Mouse (Mus musculus): ENCODE results near the gene Zfp160. TPM values are rescaled to one million over a fixed set of nuclear protein-coding genes. Genes with fewer than 3 reads are reported as not detected.
"Not testable (repeated sequence)": the region's sequence is repeated elsewhere in the genome, so short reads cannot be mapped to it uniquely, and the experiment has no call there.

Zfp160 gene
- polyA plus RNA-seq, 1 experiment: 2.4 TPM

DNA sequence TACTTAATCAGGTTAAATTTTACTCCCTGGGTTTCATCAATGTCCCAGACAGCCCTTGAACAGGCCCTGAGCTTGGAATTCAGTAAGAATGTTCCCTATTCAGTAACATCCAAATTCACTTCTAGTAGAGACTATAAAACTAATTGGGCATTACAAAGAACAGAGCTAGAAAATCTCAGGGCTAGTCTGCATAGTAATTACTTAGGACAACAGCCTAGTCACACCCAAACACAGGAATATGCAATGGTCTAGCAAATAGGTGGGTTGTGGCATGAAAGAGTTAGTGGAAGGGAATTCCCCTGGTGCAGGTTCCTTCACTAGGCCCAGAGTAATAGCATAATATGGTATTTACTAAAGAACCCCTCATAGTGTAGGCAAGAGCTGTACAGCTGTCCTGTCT is 58.3 kb downstream of the Zfp160 start:
- Histone ChIP-seq H3K27ac (ENCODE audit: insufficient read depth, low read depth, low read length) (no peak overlapping the region), H3K4me3 (ENCODE audit: insufficient read depth, low read depth, low read length) (no peak overlapping the region), H3K36me3 (ENCODE audit: control insufficient read depth, insufficient read depth, low read length) (no peaks in the 10 kb centered on the region), H3K27me3 (replicated peaks; ENCODE audit: control insufficient read depth, insufficient read depth, low read length) (no peaks in the 10 kb centered on the region), H3K4me1 (ENCODE audit: control insufficient read depth, insufficient read depth, low read length) (no peaks in the 10 kb centered on the region)
- TF ChIP-seq POLR2A (IDR thresholded peaks at IDR 0.05; ENCODE audit: low read depth, low read length) (no peak), CTCF (conservative IDR thresholded peaks at IDR 0.05; ENCODE audit: insufficient read depth, insufficient read length, low read depth, low read length) (no peak)
- no peak for DNase-seq

DNA sequence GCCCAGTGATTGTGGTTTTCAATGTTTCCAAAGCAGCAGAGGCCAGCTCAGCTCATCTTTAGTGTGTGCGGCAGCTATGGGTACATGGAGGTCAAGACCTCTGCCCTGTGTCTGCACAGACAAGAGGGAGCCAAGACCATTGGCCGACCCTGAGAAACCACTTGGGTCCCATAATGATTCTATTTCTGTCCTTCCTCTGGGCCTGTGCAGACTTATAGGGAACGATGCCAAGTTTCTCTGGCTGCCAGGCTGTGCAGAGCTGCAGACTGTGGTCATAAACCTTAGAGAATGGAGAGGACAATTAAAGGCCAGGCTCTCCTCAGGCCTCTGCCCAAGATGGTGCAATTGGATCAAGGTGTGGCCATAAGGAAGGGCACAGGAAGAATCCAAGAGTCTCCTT is 60.7 kb downstream of the Zfp160 start:
- H3K27ac ChIP-seq (ENCODE audit: insufficient read depth, low read depth, low read length); H3K27me3 ChIP-seq (replicated peaks; ENCODE audit: control insufficient read depth, insufficient read depth, low read length); H3K36me3 ChIP-seq (ENCODE audit: control insufficient read depth, insufficient read depth, low read length); H3K4me1 ChIP-seq (ENCODE audit: control insufficient read depth, insufficient read depth, low read length); H3K4me3 ChIP-seq (ENCODE audit: insufficient read depth, low read depth, low read length); DNase-seq: not testable (repeated sequence)
- no CpG with 5 or more reads among the region's 3 CpGs for WGBS

DNA sequence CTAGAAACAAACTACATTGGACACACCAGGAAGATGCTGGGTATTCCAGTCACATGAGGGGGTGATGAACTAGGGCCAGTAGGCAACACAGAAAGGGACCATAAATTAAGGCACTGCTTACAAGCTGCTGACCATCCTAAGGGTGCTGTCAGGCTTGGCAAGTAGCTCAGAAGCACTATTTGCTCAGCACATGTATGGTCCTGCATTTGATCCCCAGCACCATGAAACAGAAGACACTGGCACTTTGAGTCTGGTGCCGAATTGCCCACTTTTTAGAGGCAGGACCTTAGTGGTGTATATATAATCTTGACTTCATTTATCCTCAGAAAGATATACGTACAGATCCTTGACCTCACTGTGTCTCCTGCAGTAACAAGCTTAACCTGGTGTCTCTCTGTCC is 62.3 kb downstream of the Zfp160 start:
- not testable (repeated sequence) for H3K4me1 ChIP-seq (ENCODE audit: control insufficient read depth, insufficient read depth, low read length); H3K36me3 ChIP-seq (ENCODE audit: control insufficient read depth, insufficient read depth, low read length); DNase-seq; H3K27me3 ChIP-seq (replicated peaks; ENCODE audit: control insufficient read depth, insufficient read depth, low read length); H3K4me3 ChIP-seq (ENCODE audit: insufficient read depth, low read depth, low read length); H3K27ac ChIP-seq (ENCODE audit: insufficient read depth, low read depth, low read length)
- WGBS: 77% methylated on average over 2 of the region's 2 CpGs

Other genes with a start within 250 kb of the Zfp160 start
- gene Vmn1r228, start 222.7 kb upstream of the Zfp160 start, polyA plus RNA-seq (2012; rRNA removed): not detected in 2 replicates
- gene Vmn1r229, start 197.3 kb upstream of the Zfp160 start, polyA plus RNA-seq (2012; rRNA removed): not detected in 2 replicates
- gene Vmn1r230, start 168.5 kb upstream of the Zfp160 start, polyA plus RNA-seq (2012; rRNA removed): not detected in 2 replicates
- gene Vmn1r231, start 103.8 kb upstream of the Zfp160 start, polyA plus RNA-seq (2012; rRNA removed): not detected in 2 replicates
- not detected in 2 replicates for gene Vmn1r232, start 89.2 kb upstream of the Zfp160 start, polyA plus RNA-seq (2012; rRNA removed)
- gene Ppp2r1a, start 63.6 kb upstream of the Zfp160 start, polyA plus RNA-seq (2012; rRNA removed): 217 and 230 TPM in 2 replicates
- 0.03 TPM in 1 of 2 replicates, not detected in the other for gene Vmn1r233, start 12.4 kb upstream of the Zfp160 start, polyA plus RNA-seq (2012; rRNA removed)
- gene Vmn1r234, start 217.2 kb downstream of the Zfp160 start, polyA plus RNA-seq (2012; rRNA removed): not detected in 2 replicates
- gene Vmn1r235, start 247.5 kb downstream of the Zfp160 start, polyA plus RNA-seq (2012; rRNA removed): not detected in 2 replicates